Mouse (Mus musculus) cerebellum, postnatal 25 days (tissue): ENCODE results near the gene Pax1.

Source experiments
- DNase-seq, 2 experiments: peaks; one replicate each; pipeline ENCODE4 v3.0.0; 2021; ENCODE audit warnings: mixed read lengths in 2 of 2

Pax1 gene

DNA sequence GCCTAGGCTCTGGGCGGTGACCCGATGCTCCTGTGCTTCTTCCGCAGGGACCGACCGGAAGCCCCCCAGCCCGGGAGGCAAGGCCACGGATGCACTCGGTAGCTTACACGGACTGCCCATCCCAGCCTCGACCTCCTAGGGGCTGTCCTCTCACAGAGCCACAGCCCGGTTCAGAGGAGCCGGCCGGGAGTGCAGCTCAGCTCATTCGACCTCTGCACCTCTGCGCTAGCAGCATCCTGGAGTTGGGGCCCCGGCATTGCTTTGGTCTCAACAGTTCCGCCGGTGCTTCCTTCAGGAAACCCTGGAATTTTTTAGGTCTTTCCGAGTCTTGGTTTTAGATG, 11.9 kb downstream of the Pax1 start:
- no peak for DNase-seq

DNA sequence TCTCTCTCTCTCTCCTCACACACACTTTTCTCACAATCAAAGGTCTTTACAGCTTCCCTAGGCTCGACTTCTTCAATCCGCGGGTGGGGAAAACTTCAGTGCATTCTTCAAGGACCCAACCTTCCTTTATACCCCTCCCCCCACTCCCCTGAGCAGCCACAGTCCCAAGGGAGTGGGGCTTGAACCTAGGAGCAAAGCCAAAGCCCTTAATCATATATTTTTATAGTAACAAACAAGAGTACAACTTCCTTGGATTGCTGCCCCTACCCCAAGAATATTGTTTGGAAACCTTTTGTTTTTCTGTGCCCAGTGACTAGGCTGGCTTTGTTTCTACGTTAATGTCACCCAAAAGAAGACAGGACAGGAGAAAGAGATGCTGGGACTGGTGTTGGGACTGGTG, 12.5 kb downstream of the Pax1 start:
- DNase-seq: no peak

DNA sequence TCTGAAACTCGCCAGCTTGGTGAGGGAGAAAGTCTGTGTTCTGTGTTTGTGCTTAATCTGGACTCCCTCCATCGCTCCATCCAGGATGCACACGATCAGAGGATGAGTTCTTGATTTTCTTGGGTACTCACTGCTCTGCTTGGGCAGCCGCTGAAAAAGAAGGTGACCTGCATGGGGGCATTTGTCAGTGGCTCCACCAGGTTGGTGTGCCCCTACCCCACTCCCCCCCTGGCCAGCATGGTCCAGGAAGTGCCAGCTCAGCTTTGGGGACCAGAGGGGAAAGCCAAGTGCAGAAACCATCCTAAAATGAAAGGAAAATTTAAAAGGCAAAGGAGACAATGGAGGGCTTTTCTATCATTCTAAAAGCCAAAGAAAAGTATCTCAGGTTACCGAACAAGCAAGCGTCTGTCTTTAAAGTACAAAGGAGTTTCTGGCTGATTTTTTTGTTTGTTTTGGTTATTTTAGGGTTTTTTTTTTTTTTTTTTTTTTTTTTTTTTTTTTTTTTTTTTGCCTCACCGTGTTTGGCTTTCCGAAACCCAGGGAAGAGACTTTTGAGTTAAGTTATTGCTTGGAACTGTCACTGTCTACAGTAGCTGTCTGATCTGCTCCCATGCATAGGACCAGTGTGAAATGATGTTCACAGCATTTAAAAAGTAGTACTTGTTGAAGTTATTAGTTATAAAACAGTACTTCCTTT, 13.4 kb downstream of the Pax1 start:
- DNase-seq: no peak

DNA sequence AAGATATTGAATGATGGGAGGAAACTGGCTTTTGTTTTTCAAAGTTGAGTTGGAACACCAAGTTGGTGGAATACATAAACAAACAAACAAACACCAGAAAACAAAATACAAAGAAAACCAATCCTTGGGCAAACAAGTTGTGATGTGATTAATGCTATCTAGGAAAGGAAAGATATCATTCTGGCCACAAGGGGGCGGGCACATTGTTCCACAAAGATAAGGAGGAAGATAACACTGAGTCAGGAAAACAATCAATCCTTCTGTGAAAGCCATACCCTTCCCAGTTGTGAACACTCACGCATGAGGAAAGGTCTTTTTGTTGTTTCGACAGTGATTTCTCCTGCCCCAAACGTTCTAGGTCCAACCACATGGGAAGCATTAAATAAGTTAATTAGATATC, 17.2 kb downstream of the Pax1 start:
- DNase-seq: peak in 1 of 2 experiments; percentile 63

DNA sequence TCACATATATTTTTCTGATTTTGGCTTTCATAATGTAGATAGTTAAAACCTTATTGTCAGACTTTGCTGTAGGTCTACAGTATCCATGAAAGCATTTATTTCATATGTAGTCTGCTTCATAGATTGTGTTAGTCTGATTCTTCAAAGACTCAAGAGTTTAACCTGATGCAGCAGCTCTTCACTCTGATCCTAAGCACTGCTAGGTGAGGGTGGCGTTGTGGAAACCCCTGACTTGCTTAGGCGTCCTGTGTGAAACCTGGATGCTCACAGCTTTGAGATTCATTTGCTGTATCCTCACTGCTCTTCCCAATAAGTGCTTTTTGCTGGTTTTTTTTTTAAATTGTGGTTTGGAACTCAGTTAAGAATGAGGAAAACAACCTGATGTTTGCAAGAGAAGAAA, 21.6 kb downstream of the Pax1 start:
- DNase-seq: no peak

DNA sequence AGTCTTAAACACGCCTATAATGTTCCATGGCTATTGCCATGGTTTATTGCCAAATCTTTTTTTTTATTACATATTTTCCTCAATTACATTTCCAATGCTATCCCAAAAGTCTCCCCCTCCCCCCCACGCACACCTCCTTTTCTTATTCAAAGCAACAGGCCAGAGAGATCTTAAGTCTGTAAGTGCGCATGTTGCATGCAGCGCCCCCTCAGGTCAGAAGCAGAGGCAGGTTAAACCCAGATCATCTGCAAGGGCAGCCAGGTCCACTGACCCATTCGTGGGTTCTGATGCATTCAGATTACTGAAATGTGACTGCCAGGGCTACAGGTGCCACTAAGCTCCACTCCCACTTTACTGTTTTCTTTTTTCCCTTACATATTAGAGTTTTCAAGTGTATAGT, 25.2 kb downstream of the Pax1 start:
- DNase-seq: no peak

DNA sequence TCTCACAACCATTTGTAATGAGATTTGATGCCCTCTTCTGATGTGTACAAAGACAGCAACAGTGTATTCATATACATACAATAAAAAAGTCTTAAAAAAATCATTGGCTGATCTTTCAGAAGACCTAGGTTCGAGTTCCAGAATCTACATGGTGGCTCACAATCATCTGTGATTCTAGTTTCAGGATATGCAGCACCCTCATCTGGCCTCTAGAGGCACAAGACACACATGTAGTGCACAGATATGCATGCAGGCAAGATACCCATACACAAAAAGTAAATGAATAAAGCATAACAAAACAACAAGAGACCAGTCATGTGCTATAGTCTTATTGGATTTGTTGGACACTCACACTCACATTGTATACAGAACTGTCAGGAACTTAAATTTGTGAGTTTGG, 47.6 kb downstream of the Pax1 start:
- no peak for DNase-seq

DNA sequence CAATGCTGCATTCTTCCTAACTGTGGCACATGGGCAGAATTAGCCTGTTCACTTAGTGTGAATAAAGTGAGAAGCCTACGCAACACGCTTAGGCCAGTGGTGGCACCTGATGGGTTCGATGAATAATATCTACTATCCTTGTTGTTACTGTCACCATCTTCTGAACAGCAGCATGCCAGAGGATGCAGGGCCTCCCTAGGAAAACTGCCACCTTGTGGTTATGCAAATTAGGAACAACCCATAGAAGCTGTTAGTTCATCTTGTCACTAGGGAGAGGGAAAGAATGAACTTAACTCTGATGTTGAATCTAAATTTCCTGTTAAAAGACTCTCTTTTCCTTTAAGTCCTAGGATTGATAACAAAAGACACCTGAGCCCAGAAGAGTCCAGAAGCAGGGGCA, 53.3 kb downstream of the Pax1 start:
- DNase-seq: no peak

DNA sequence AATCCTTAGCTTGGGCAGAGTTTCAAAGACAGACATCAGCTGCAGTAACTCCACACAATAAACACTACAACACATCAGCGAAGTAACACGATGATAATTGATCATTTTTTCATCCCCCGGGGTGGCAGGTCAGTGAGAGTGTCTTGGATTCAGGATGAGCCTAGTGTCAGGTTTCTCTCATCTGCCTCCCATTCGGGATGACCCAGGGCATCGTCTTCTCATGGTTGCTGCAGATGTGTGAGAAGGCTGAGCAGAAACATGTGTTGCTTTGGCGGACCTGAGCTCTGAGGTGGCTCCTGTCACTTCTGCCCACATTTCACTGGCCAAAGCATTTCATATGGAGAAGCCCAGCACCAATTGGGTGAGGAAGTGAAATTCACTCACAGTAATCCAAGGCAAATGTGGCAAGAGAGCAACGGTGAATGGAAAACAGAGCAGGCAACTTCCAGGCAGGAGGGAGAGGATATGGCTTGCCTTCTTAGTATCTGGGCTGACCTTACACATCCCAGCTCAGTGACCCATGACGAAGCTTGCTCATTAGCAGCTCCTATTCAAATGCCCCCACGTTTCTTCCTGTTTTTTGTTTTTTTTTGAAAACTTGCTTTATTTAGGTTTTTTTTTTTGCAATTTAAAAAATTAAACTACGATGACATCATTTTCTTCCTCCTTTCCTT, 63.0 kb downstream of the Pax1 start:
- no peak for DNase-seq

DNA sequence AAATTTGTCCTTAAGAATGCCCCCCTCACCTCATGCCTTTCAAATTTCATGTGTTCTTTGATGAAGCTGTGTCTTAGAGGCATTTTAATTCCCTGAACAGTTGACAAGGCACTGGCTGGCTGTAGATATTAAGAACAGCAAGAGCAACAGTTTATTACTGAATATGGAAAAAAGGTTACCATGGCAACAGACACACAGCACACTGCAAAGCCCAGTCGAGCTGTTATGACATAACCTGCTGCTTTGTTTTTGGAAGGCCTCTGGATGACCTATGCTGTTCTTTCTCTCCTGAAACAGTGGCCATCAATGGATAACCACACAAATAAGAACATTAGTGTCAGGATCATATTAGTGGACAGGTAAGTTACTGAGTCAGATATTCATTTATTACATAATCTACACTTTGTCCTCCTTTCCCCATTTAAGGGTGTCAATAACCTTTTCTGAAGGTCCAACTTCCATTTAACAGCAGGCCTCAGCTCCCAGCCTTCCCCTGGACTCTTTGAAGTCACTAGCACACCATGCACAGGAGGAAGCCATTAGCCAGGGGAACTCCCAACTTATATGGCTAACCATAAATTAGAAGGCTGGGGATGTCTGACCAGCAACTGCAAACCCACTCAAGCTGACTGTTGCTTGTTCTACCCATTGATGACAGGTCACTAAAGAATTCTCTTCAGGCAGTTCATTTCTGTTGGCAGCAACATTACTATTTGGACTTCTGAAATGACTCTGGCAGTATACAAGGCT, 68.1 kb downstream of the Pax1 start:
- DNase-seq: no peak

DNA sequence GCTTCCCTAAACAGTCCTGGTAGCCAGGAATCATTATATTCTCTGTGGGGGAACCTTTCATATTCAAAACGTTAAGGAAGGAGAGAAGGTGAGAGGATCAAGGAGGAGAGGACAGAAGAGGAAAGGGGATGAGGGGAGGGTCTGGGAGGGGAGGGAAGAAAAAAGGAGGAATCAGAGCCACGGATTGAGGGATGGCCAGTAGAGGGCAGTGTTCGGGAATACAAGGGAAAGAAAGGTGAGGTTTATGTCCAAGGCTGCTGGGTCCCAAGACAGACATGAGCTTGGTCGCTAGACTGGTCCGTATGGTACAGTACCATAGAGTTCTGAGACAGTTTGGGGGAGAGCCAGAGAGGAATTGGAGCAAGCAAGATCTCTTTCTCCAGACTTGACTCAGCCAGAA, 71.4 kb downstream of the Pax1 start:
- DNase-seq: peak; percentile 9 to 40
